Mouse (Mus musculus): ENCODE measurements around the gene Mcrs1. TPM values are rescaled to one million over a fixed set of nuclear protein-coding genes. Genes with fewer than 3 reads are reported as not detected.
A peak's percentile ranks its signal among the peaks of the same experiment; 100 is the strongest.

The Mcrs1 gene
- total and polyA plus RNA-seq, 2 experiments from 2014 or later, result 231 to 242 TPM

- DNase-seq (peak; percentile 85), ATAC-seq (peak; percentile 78)
- peak within 1 kb of the TSS; percentile 50 for H3K9ac ChIP-seq
- H3K27me3 ChIP-seq (ENCODE audit: insufficient read depth, low read length), result peaks cover 65% of the 10 kb centered on the region
- H3K27ac ChIP-seq (ENCODE audit: low read depth, low read length), result peak within 1 kb of the TSS; percentile 35; the same call in 1 of the 2 replicates
- WGBS, result under 1% methylated on average over 47 of the region's 66 CpGs
- peak; percentile 52 for TF ChIP-seq CTCF (IDR thresholded peaks at IDR 0.05; ENCODE audit: low read depth)
- H3K36me3 ChIP-seq (ENCODE audit: insufficient read depth), result no peaks in the 10 kb centered on the region
- H3K4me1 ChIP-seq (ENCODE audit: insufficient read depth), result no peaks in the 10 kb centered on the region; the same call in 1 of the 2 replicates
- H3K9me3 ChIP-seq (ENCODE audit: low read length), result no peaks in the 10 kb centered on the region
- H3K4me2 ChIP-seq (ENCODE audit: low read depth), result peak within 1 kb of the TSS; percentile 68
- H3K4me3 ChIP-seq (ENCODE audit: low read depth, low read length), result peak within 1 kb of the TSS; percentile 47
These were observed 27.4 kb downstream of the Mcrs1 start, which contains the start of gene Kcnh3 for GRCm38 (mm10) chr15:99224208-99224911. Gene Kcnh3 (plus strand): TSS chr15:99224861.

GRCm38 (mm10) chr15:99223585-99224207 lies 28.1 kb downstream of the Mcrs1 start:
- DNase-seq (peak; percentile 49), ATAC-seq (no peak)
- H3K9ac ChIP-seq, result peak overlapping the region; percentile 50
- H3K4me1 ChIP-seq (ENCODE audit: insufficient read depth), result no peaks in the 10 kb centered on the region; the same call in 1 of the 2 replicates
- H3K4me2 ChIP-seq (ENCODE audit: low read depth), result peak overlapping the region; percentile 68
- peaks cover 59% of the 10 kb centered on the region for H3K27me3 ChIP-seq (ENCODE audit: insufficient read depth, low read length)
- H3K27ac ChIP-seq (ENCODE audit: low read depth, low read length), result no peak overlapping the region
- whole genome bisulfite sequencing, result 1% methylated on average over 46 of the region's 46 CpGs
- peak overlapping the region; percentile 47 for H3K4me3 ChIP-seq (ENCODE audit: low read depth, low read length)
- H3K9me3 ChIP-seq (ENCODE audit: low read length), result no peaks in the 10 kb centered on the region
- TF ChIP-seq CTCF (IDR thresholded peaks at IDR 0.05; ENCODE audit: low read depth), result no peak
- H3K36me3 ChIP-seq (ENCODE audit: insufficient read depth), result no peaks in the 10 kb centered on the region

- Histone ChIP-seq H3K4me2 (ENCODE audit: low read depth) (peak overlapping the region; percentile 68), H3K27me3 (ENCODE audit: insufficient read depth, low read length) (peaks cover 52% of the 10 kb centered on the region), H3K9me3 (ENCODE audit: low read length) (no peaks in the 10 kb centered on the region), H3K27ac (ENCODE audit: low read depth, low read length) (no peak overlapping the region), H3K36me3 (ENCODE audit: insufficient read depth) (no peaks in the 10 kb centered on the region), H3K9ac (peak overlapping the region; percentile 50; the same call in 1 of the 2 replicates), H3K4me3 (ENCODE audit: low read depth, low read length) (peak overlapping the region; percentile 47), H3K4me1 (ENCODE audit: insufficient read depth) (no peaks in the 10 kb centered on the region; the same call in 1 of the 2 replicates)
- ATAC-seq (no peak), DNase-seq (peak; percentile 35)
- TF ChIP-seq CTCF (IDR thresholded peaks at IDR 0.05; ENCODE audit: low read depth), result no peak
- 5% methylated on average over 18 of the region's 18 CpGs for WGBS
These were observed 28.8 kb downstream of the Mcrs1 start for GRCm38 (mm10) chr15:99222794-99223584.

GRCm38 (mm10) chr15:99221315-99221952 lies 30.3 kb downstream of the Mcrs1 start:
- Histone ChIP-seq H3K4me3 (ENCODE audit: low read depth, low read length) (no peak overlapping the region), H3K9me3 (ENCODE audit: low read length) (no peaks in the 10 kb centered on the region), H3K27me3 (ENCODE audit: insufficient read depth, low read length) (peaks cover 37% of the 10 kb centered on the region), H3K36me3 (ENCODE audit: insufficient read depth) (no peaks in the 10 kb centered on the region), H3K27ac (ENCODE audit: low read depth, low read length) (no peak overlapping the region), H3K9ac (no peak overlapping the region), H3K4me2 (ENCODE audit: low read depth) (no peak overlapping the region), H3K4me1 (ENCODE audit: insufficient read depth) (no peaks in the 10 kb centered on the region; the same call in 1 of the 2 replicates)
- DNase-seq (no peak), ATAC-seq (no peak)
- 14% methylated on average over 8 of the region's 8 CpGs for WGBS
- no peak for TF ChIP-seq CTCF (IDR thresholded peaks at IDR 0.05; ENCODE audit: low read depth)

GRCm38 (mm10) chr15:99217630-99218029 lies 34.1 kb downstream of the Mcrs1 start:
- Histone ChIP-seq H3K27me3 (ENCODE audit: insufficient read depth, low read length) (peaks cover 21% of the 10 kb centered on the region), H3K9me3 (ENCODE audit: low read length) (no peaks in the 10 kb centered on the region), H3K4me3 (ENCODE audit: low read depth, low read length) (no peak overlapping the region), H3K36me3 (ENCODE audit: insufficient read depth) (peaks cover 2% of the 10 kb centered on the region; the same call in 1 of the 2 replicates), H3K27ac (ENCODE audit: low read depth, low read length) (no peak overlapping the region), H3K9ac (no peak overlapping the region), H3K4me1 (ENCODE audit: insufficient read depth) (no peaks in the 10 kb centered on the region), H3K4me2 (ENCODE audit: low read depth) (no peak overlapping the region)
- ATAC-seq (no peak), DNase-seq (no peak)
- TF ChIP-seq CTCF (IDR thresholded peaks at IDR 0.05; ENCODE audit: low read depth), result no peak
- 94% methylated on average over 4 of the region's 4 CpGs for WGBS

GRCm38 (mm10) chr15:99215741-99216463 lies 35.9 kb downstream of the Mcrs1 start:
- ATAC-seq, result no peak
- no peak overlapping the region for H3K9ac ChIP-seq
- no peaks in the 10 kb centered on the region for H3K9me3 ChIP-seq (ENCODE audit: low read length)

More at GRCm38 (mm10) chr15:99215741-99216463, 35.9 kb downstream of the Mcrs1 start:
- H3K4me3 ChIP-seq (ENCODE audit: low read depth, low read length), result no peak overlapping the region
- WGBS, result 90% methylated on average over 11 of the region's 11 CpGs
- H3K4me1 ChIP-seq (ENCODE audit: insufficient read depth), result no peaks in the 10 kb centered on the region
- peaks cover 8% of the 10 kb centered on the region for H3K27me3 ChIP-seq (ENCODE audit: insufficient read depth, low read length)
- TF ChIP-seq CTCF (IDR thresholded peaks at IDR 0.05; ENCODE audit: low read depth), result no peak
- no peak overlapping the region for H3K27ac ChIP-seq (ENCODE audit: low read depth, low read length)
- no peak overlapping the region for H3K4me2 ChIP-seq (ENCODE audit: low read depth)
- no peak for DNase-seq
- peaks cover 19% of the 10 kb centered on the region for H3K36me3 ChIP-seq (ENCODE audit: insufficient read depth)

All from forebrain, postnatal 0 days (tissue).